Comparison of ENCODE assay signal across 38 mouse cellular contexts in genomic region chr16:18011101-18011500, GRCm38 (mm10). TPM values are rescaled to one million over a fixed set of nuclear protein-coding genes. Genes with fewer than 3 reads are reported as not detected.
"Had no signal": no experiment of that assay in that cellular context is flagged by ENCODE, and none has a peak within 500 bp of the region (broad histone marks: within the 10 kb centered on the region; RNA-seq: fewer than 3 reads in every experiment).

No protein-coding gene starts in this region.

- H3K4me1 ChIP-seq: heart, embryonic 10.5 days; heart, embryonic 12.5 days; hindbrain, embryonic 13.5 days; hindbrain, embryonic 15.5 days; kidney, embryonic 15.5 days; limb, embryonic 10.5 days; limb, embryonic 12.5 days; liver, embryonic 13.5 days; liver, embryonic 15.5 days had no signal

- ATAC-seq: hindbrain, postnatal 0 days; intestine, embryonic 16.5 days had no signal

- DNase-seq: gastrocnemius, adult 2 months; gastrocnemius, postnatal 10 days; gastrocnemius, postnatal 25 days; heart, adult 18-20 months; heart, postnatal 10 days; kidney, adult 2 months; kidney, adult 9 months; kidney, postnatal 14 days; kidney, postnatal 36 days; layer of hippocampus, adult 9-11 months; layer of hippocampus, postnatal 36 days; liver; liver, embryonic 13.5 days had no signal

- H3K4me2 ChIP-seq: heart, embryonic 12.5 days; hindbrain, embryonic 13.5 days; hindbrain, embryonic 15.5 days; kidney, embryonic 15.5 days; limb, embryonic 12.5 days; liver, embryonic 11.5 days; liver, embryonic 13.5 days; liver, embryonic 15.5 days had no signal

- H3K9me3 ChIP-seq: heart, embryonic 10.5 days; heart, embryonic 12.5 days; hindbrain, embryonic 13.5 days; hindbrain, embryonic 15.5 days; kidney, embryonic 15.5 days; limb, embryonic 10.5 days; limb, embryonic 12.5 days; liver, embryonic 13.5 days; liver, embryonic 15.5 days had no signal

- H3K27me3 ChIP-seq: heart, embryonic 12.5 days; hindbrain, embryonic 13.5 days; hindbrain, embryonic 15.5 days; kidney, embryonic 15.5 days; limb, embryonic 12.5 days; liver, embryonic 13.5 days; liver, embryonic 15.5 days had no signal

- H3K36me3 ChIP-seq: heart, embryonic 10.5 days; heart, embryonic 12.5 days; hindbrain, embryonic 13.5 days; hindbrain, embryonic 15.5 days; kidney, embryonic 15.5 days; limb, embryonic 10.5 days; limb, embryonic 12.5 days; liver, embryonic 13.5 days; liver, embryonic 15.5 days had no signal

- H3K27ac ChIP-seq: gastrocnemius, adult 2 months; heart, embryonic 10.5 days; hindbrain, embryonic 13.5 days; hindbrain, embryonic 15.5 days; hindbrain, postnatal 0 days; kidney, embryonic 15.5 days; kidney, postnatal 0 days; left cerebral cortex, adult 2 months; limb, embryonic 10.5 days; limb, embryonic 12.5 days; liver, embryonic 13.5 days; liver, embryonic 15.5 days had no signal

- H3K9ac ChIP-seq: heart, embryonic 12.5 days; hindbrain, embryonic 13.5 days; hindbrain, embryonic 15.5 days; kidney, embryonic 15.5 days; limb, embryonic 12.5 days; liver, embryonic 13.5 days; liver, embryonic 15.5 days had no signal

- H3K4me3 ChIP-seq: gastrocnemius, adult 2 months; heart, embryonic 10.5 days; heart, embryonic 12.5 days; hindbrain, embryonic 13.5 days; hindbrain, embryonic 15.5 days; kidney, embryonic 15.5 days; left cerebral cortex, adult 2 months; limb, embryonic 10.5 days; limb, embryonic 12.5 days; liver, embryonic 13.5 days; liver, embryonic 15.5 days had no signal

RNA-seq across cellular contexts. Expression of gene Vpreb2, which starts 30.9 kb away (rescaled TPM):
- total RNA-seq: gastrocnemius, adult 2 months; gastrocnemius, postnatal 25 days; gastrocnemius, postnatal 4 days; granulocyte monocyte progenitor cell, adult 5-6 weeks; heart, adult 18-20 months; heart, adult 8-10 months; heart, postnatal 10 days; heart, postnatal 25 days; hindbrain, postnatal 0 days; layer of hippocampus, postnatal 36 days; left cerebral cortex, adult 2 months; left cerebral cortex, postnatal 14 days; left cerebral cortex, postnatal 36 days had no signal
- polyA plus RNA-seq: heart, embryonic 10.5 days; heart, embryonic 12.5 days; heart, embryonic 14.5 days; heart, embryonic 16.5 days; hindbrain, embryonic 11.5 days; hindbrain, embryonic 13.5 days; hindbrain, embryonic 15.5 days; hindbrain, postnatal 0 days; intestine, embryonic 14.5 days; intestine, embryonic 16.5 days; kidney, adult 2 months; kidney, embryonic 15.5 days; kidney, postnatal 0 days; large intestine, adult 2 months; limb, embryonic 10.5 days; limb, embryonic 12.5 days; limb, embryonic 14.5 days; liver, embryonic 11.5 days had no signal
